Mouse (Mus musculus): ENCODE data around the gene Gna13.

DNA sequence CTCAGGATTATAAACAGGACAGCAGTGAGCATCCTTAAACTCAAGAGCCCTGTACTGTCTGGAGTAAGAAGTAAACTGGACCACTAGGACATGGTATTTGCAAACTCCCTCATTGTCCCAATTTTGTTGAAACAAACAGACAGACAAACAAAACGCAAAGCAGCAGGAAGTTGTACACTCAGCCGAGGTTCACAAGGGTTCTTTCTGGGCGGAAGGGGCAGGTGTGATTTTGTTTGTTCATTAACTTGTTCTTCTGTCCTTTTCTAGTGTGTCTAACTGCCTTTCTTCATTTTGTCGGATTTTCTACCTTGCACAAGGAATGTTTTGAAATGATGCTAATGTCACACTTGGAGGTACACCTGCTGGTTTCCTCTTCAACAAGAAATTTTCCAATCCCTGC, 56.8 kb downstream of the Gna13 start:
- TF ChIP-seq CTCF (IDR thresholded peaks at IDR 0.05; ENCODE audit: low read depth) (no peak), EP300 (optimal IDR thresholded peaks at IDR 0.05) (no peak)
